Mouse (Mus musculus): Measurements from ENCODE around the gene Icam4. TPM values are rescaled to one million over a fixed set of nuclear protein-coding genes. Genes with fewer than 3 reads are reported as not detected.
"Not testable (repeated sequence)": the region's sequence is repeated elsewhere in the genome, so short reads cannot be mapped to it uniquely, and the experiment has no call there.

Icam4 gene
- total and polyA plus RNA-seq, 3 experiments = 193 to 268 (median 260) TPM

GRCm38 (mm10) chr9:21010939-21011541 is 18.1 kb upstream of the Icam4 start:
- not testable (repeated sequence) for H3K9me3 ChIP-seq (replicated peaks; ENCODE audit: insufficient read depth, low read length); H3K27me3 ChIP-seq (ENCODE audit: control insufficient read depth in 1 of 2, insufficient read depth in 2 of 2, low read length in 2 of 2); H3K9ac ChIP-seq (ENCODE audit: control insufficient read depth, low read depth, low read length, poor library complexity, severe bottlenecking); H3K79me2 ChIP-seq (ENCODE audit: control insufficient read depth, insufficient read depth, low read length, poor library complexity); H3K4me3 ChIP-seq (ENCODE audit: control insufficient read depth in 1 of 2, insufficient read depth in 1 of 2, low read depth in 2 of 2, low read length in 2 of 2)
- DNase-seq (ENCODE audit: low read depth, low spot score) = peak; percentile 72
- Histone ChIP-seq H3K4me1 (ENCODE audit: control insufficient read depth in 1 of 2, insufficient read depth in 2 of 2, low read length in 2 of 2) (peaks cover 10 to 36% of the 10 kb centered on the region in 2 experiments), H3K36me3 (ENCODE audit: control insufficient read depth in 1 of 2, insufficient read depth in 2 of 2, low read length in 2 of 2) (peaks cover 0 to 22% of the 10 kb centered on the region in 2 experiments; a peak in 3 of 4 replicates), H3K27ac (ENCODE audit: control insufficient read depth, low read depth, low read length) (peak overlapping the region; percentile 61)
- peak; percentile 76; the same call in 1 of the 2 replicates for TF ChIP-seq TBP (IDR thresholded peaks at IDR 0.05; ENCODE audit: low read depth, low read length)

- H3K4me1 ChIP-seq (ENCODE audit: control insufficient read depth in 1 of 2, insufficient read depth in 2 of 2, low read length in 2 of 2) = peaks cover 15 to 43% of the 10 kb centered on the region in 2 experiments
- H3K27ac ChIP-seq (ENCODE audit: control insufficient read depth, low read depth, low read length) = peak overlapping the region; percentile 61
- H3K4me3 ChIP-seq (ENCODE audit: control insufficient read depth in 1 of 2, insufficient read depth in 1 of 2, low read depth in 2 of 2, low read length in 2 of 2) = peak overlapping the region; percentile 1 to 32
These were observed 17.3 kb upstream of the Icam4 start for GRCm38 (mm10) chr9:21011846-21012312.

GRCm38 (mm10) chr9:21012368-21012767 is 16.8 kb upstream of the Icam4 start:
- Histone ChIP-seq H3K36me3 (ENCODE audit: control insufficient read depth in 1 of 2, insufficient read depth in 2 of 2, low read length in 2 of 2) (peaks cover 0 to 31% of the 10 kb centered on the region in 2 experiments; a peak in 3 of 4 replicates), H3K79me2 (ENCODE audit: control insufficient read depth, insufficient read depth, low read length, poor library complexity) (peaks cover 11% of the 10 kb centered on the region), H3K4me1 (ENCODE audit: control insufficient read depth in 1 of 2, insufficient read depth in 2 of 2, low read length in 2 of 2) (peaks cover 20 to 48% of the 10 kb centered on the region in 2 experiments), H3K27ac (ENCODE audit: control insufficient read depth, low read depth, low read length) (peak overlapping the region; percentile 61), H3K9ac (ENCODE audit: control insufficient read depth, low read depth, low read length, poor library complexity, severe bottlenecking) (peak overlapping the region; percentile 32), H3K4me3 (ENCODE audit: control insufficient read depth in 1 of 2, insufficient read depth in 1 of 2, low read depth in 2 of 2, low read length in 2 of 2) (peak overlapping the region; percentile 1 to 32), H3K9me3 (replicated peaks; ENCODE audit: insufficient read depth, low read length) (no peaks in the 10 kb centered on the region), H3K27me3 (ENCODE audit: control insufficient read depth in 1 of 2, insufficient read depth in 2 of 2, low read length in 2 of 2) (no peaks in the 10 kb centered on the region)
- DNase-seq (ENCODE audit: low read depth, low spot score) = peak; percentile 83
- no peak for TF ChIP-seq ELF1 (IDR thresholded peaks at IDR 0.05; ENCODE audit: low read depth, low read length)
- TF ChIP-seq TCF12 (IDR thresholded peaks at IDR 0.05; ENCODE audit: low read depth, low read length) = no peak
- TF ChIP-seq CTCF (IDR thresholded peaks at IDR 0.05 in 2 of 3, conservative IDR thresholded peaks at IDR 0.05 in 1 of 3; ENCODE audit: control insufficient read depth in 1 of 3, insufficient read depth in 1 of 3, low read depth in 2 of 3, low read length in 3 of 3, poor library complexity in 1 of 3, severe bottlenecking in 1 of 3) = peak in 1 of 3 experiments; percentile 79; a peak in 2 of 6 replicates

More at GRCm38 (mm10) chr9:21011846-21012312, 17.3 kb upstream of the Icam4 start:
- H3K79me2 ChIP-seq (ENCODE audit: control insufficient read depth, insufficient read depth, low read length, poor library complexity) = peaks cover 8% of the 10 kb centered on the region
- H3K9me3 ChIP-seq (replicated peaks; ENCODE audit: insufficient read depth, low read length) = no peaks in the 10 kb centered on the region
- DNase-seq (ENCODE audit: low read depth, low spot score) = peak; percentile 97
- no peaks in the 10 kb centered on the region for H3K27me3 ChIP-seq (ENCODE audit: control insufficient read depth in 1 of 2, insufficient read depth in 2 of 2, low read length in 2 of 2)
- H3K36me3 ChIP-seq (ENCODE audit: control insufficient read depth in 1 of 2, insufficient read depth in 2 of 2, low read length in 2 of 2) = peaks cover 0 to 26% of the 10 kb centered on the region in 2 experiments; a peak in 3 of 4 replicates
- H3K9ac ChIP-seq (ENCODE audit: control insufficient read depth, low read depth, low read length, poor library complexity, severe bottlenecking) = peak overlapping the region; percentile 32
- TF ChIP-seq TAL1 (IDR thresholded peaks at IDR 0.05; ENCODE audit: low read length) (0 out of 2 replicates have a peak, but pooled peaks have one; percentile 33), RCOR1 (IDR thresholded peaks at IDR 0.05; ENCODE audit: low read depth, low read length) (no peak), CTCF (IDR thresholded peaks at IDR 0.05 in 2 of 3, conservative IDR thresholded peaks at IDR 0.05 in 1 of 3; ENCODE audit: control insufficient read depth in 1 of 3, insufficient read depth in 1 of 3, low read depth in 2 of 3, low read length in 3 of 3, poor library complexity in 1 of 3, severe bottlenecking in 1 of 3) (no peak; a peak in 1 of 6 replicates), EP300 (IDR thresholded peaks at IDR 0.05; ENCODE audit: low read depth in 1 of 2, low read length in 2 of 2) (no peak), GATA1 (IDR thresholded peaks at IDR 0.05; ENCODE audit: low read depth, low read length) (peak; percentile 84), ZKSCAN1 (IDR thresholded peaks at IDR 0.05; ENCODE audit: low read depth, low read length) (no peak), RAD21 (IDR thresholded peaks at IDR 0.05; ENCODE audit: low read depth, low read length) (no peak), CHD2 (IDR thresholded peaks at IDR 0.05; ENCODE audit: low read length) (no peak), ELF1 (IDR thresholded peaks at IDR 0.05; ENCODE audit: low read depth, low read length) (no peak), TBP (IDR thresholded peaks at IDR 0.05; ENCODE audit: low read depth, low read length) (peak; percentile 40; the same call in 1 of the 2 replicates), MAZ (IDR thresholded peaks at IDR 0.05; ENCODE audit: low read depth, low read length) (no peak), UBTF (IDR thresholded peaks at IDR 0.05; ENCODE audit: borderline replicate concordance, insufficient read depth, low read depth, low read length) (0 out of 2 replicates have a peak, but pooled peaks have one; percentile 85), JUND (IDR thresholded peaks at IDR 0.05; ENCODE audit: low read depth, low read length) (no peak)
